Mouse (Mus musculus) kidney, postnatal 0 days (tissue): Measurements from ENCODE around the gene Iqschfp. TPM values are rescaled to one million over a fixed set of nuclear protein-coding genes. Genes with fewer than 3 reads are reported as not detected.

Experiments used
- ATAC-seq: fragments of 200-750 bp; cut with Nextera tagmentation; replicated peaks from 2 replicates; pipeline ENCODE4 v1.8.0; 2017; ENCODE audit warnings: low read depth, moderate number of reproducible peaks, moderate TSS enrichment, moderate library complexity; ENCODE audit not compliant: low FRiP score
- DNase-seq: peaks from one replicate; pipeline ENCODE4 v3.0.0-alpha.2; 2016; ENCODE audit warnings: low spot score
- H3K27ac ChIP-seq: fragments of 300-500 bp; sonication (generic); 2 replicates; pipeline ENCODE4 v1.5.1; 2014; ENCODE audit warnings: mild to moderate bottlenecking
- H3K27me3 ChIP-seq: fragments of 300-500 bp; sonication (generic); 2 replicates; pipeline ENCODE4 v1.6.1; 2014; ENCODE audit warnings: low read length, mixed read lengths; ENCODE audit not compliant: insufficient read depth
- H3K36me3 ChIP-seq: fragments of 300-500 bp; sonication (generic); 2 replicates; pipeline ENCODE4 v1.6.1; 2014; ENCODE audit warnings: low read length, mixed read lengths; ENCODE audit not compliant: insufficient read depth
- H3K4me1 ChIP-seq: fragments of 300-500 bp; sonication (generic); replicated peaks from 2 replicates; pipeline ENCODE4 v1.6.1; 2014; ENCODE audit warnings: antibody characterized with exemption, low read length, mixed read lengths; ENCODE audit not compliant: insufficient read depth
- H3K4me2 ChIP-seq: fragments of 300-500 bp; sonication (generic); 2 replicates; pipeline ENCODE4 v1.6.1; 2014; ENCODE audit warnings: mild to moderate bottlenecking, low read length, moderate library complexity, mixed read lengths
- H3K4me3 ChIP-seq: fragments of 300-500 bp; sonication (generic); replicated peaks from 2 replicates; pipeline ENCODE4 v1.5.1; 2014; ENCODE audit warnings: low read depth, low read length
- H3K9ac ChIP-seq: fragments of 300-500 bp; sonication (generic); 2 replicates; pipeline ENCODE4 v1.6.1; 2014; ENCODE audit warnings: low read depth, low read length
- H3K9me3 ChIP-seq: fragments of 300-500 bp; sonication (generic); replicated peaks from 2 replicates; pipeline ENCODE4 v1.6.1; 2016; ENCODE audit warnings: low read length, inconsistent platforms, mixed read lengths
- CTCF ChIP-seq: IDR thresholded peaks from 2 replicates; pipeline ENCODE4 v1.5.1; 2016; ENCODE audit warnings: antibody characterized with exemption, low read depth, mild to moderate bottlenecking, moderate library complexity
- WGBS: fragments of 180-500 bp; shearing (Covaris S2); extraction: QIAGEN DNeasy Blood & Tissue Kit; methylation state at CpG from one replicate; pipeline ENCODE4 v1.1.7; 2014; 5-methylcytosine and 5-hydroxymethylcytosine counted together
- polyA plus RNA-seq: library from polyadenylated mRNA; unstranded; fragments of >200 nt; fragmentation: Nextera tagmentation; extraction: Ambion mirVana; gene quantifications from 2 replicates; pipeline ENCODE4 v1.2.1, GENCODE M21; 2015

Iqschfp gene
- polyA plus RNA-seq, 1 experiment from 2014 or later: 0.05 TPM

DNA sequence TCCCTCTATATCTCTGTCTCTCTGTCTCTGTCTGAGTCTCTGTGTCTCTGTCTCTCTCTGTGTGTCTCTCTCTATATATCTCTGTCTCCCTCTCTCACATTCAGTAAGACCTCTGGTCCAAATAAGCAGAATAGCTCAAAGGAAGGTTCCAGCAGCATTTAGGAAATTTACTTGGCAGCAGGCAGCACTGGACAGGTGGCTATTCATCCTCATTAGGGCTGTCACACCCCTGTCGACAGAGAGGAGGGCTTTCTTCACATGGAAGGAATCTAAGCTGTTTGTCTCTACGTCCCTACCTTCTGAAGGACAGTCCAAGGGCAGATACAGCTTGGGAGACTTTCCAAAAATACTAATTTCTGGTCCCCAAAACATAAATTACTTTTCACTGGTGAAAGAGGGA is 440.5 kb downstream of the Iqschfp start:
- 34% methylated on average over 2 of the region's 2 CpGs for WGBS
- H3K36me3 ChIP-seq: no peaks in the 10 kb centered on the region
- H3K9me3 ChIP-seq: no peaks in the 10 kb centered on the region
- no peak for TF ChIP-seq CTCF
- no peak overlapping the region for H3K9ac ChIP-seq
- no peak overlapping the region for H3K27ac ChIP-seq
- ATAC-seq (no peak), DNase-seq (no peak)
- H3K4me3 ChIP-seq: no peak overlapping the region
- no peaks in the 10 kb centered on the region for H3K27me3 ChIP-seq
- no peak overlapping the region for H3K4me2 ChIP-seq
- no peaks in the 10 kb centered on the region for H3K4me1 ChIP-seq

- no peak overlapping the region for H3K4me3 ChIP-seq
- no peak overlapping the region for H3K9ac ChIP-seq
- 93% methylated on average over 4 of the region's 4 CpGs for WGBS
- H3K4me2 ChIP-seq: no peak overlapping the region
- H3K9me3 ChIP-seq: no peaks in the 10 kb centered on the region
- no peak overlapping the region for H3K27ac ChIP-seq
- no peaks in the 10 kb centered on the region for H3K27me3 ChIP-seq
- no peaks in the 10 kb centered on the region for H3K36me3 ChIP-seq
- no peak for DNase-seq
- no peak for TF ChIP-seq CTCF
- no peak for ATAC-seq
- no peaks in the 10 kb centered on the region for H3K4me1 ChIP-seq
Measured at GRCm38 (mm10) chr3:68335501-68335900, 443.5 kb downstream of the Iqschfp start.

DNA sequence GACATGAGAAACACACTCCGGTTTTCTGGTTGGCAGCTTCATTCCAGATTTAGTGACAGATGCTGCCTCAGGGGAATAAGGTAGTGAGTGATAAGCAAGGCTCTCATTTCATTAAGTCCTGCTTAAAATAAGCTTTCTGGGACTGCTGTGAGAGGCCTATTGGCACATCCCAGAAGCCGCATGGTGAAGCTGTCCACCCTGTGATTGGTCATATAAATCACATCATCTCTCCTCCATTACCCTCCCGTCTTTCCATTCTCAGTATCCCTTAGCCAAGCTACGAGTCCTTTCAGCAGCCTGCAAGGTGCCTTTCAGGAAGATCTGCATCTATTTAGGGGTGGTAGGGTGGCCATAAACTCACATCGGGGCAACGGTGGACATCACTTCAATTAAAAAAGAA is 458.6 kb downstream of the Iqschfp start:
- Histone ChIP-seq H3K4me1 (no peaks in the 10 kb centered on the region), H3K4me2 (no peak overlapping the region), H3K4me3 (no peak overlapping the region), H3K27ac (no peak overlapping the region), H3K27me3 (no peaks in the 10 kb centered on the region), H3K36me3 (no peaks in the 10 kb centered on the region), H3K9ac (no peak overlapping the region), H3K9me3 (no peaks in the 10 kb centered on the region)
- ATAC-seq (no peak), DNase-seq (no peak)
- TF ChIP-seq CTCF: no peak
- 38% methylated on average over 6 of the region's 6 CpGs for WGBS

- no peaks in the 10 kb centered on the region for H3K4me1 ChIP-seq
- no peak; the same call in 1 of the 2 replicates for ATAC-seq
- H3K36me3 ChIP-seq: no peaks in the 10 kb centered on the region
- TF ChIP-seq CTCF: no peak
- no peak overlapping the region for H3K9ac ChIP-seq
- H3K4me3 ChIP-seq: no peak overlapping the region
- no peak overlapping the region for H3K27ac ChIP-seq
- peak; percentile 81 for DNase-seq
- no peak overlapping the region for H3K4me2 ChIP-seq
- no peaks in the 10 kb centered on the region for H3K9me3 ChIP-seq
- no peaks in the 10 kb centered on the region for H3K27me3 ChIP-seq
- 5% methylated on average over 3 of the region's 3 CpGs for WGBS
Measured at GRCm38 (mm10) chr3:68351461-68351860, 459.4 kb downstream of the Iqschfp start.

DNA sequence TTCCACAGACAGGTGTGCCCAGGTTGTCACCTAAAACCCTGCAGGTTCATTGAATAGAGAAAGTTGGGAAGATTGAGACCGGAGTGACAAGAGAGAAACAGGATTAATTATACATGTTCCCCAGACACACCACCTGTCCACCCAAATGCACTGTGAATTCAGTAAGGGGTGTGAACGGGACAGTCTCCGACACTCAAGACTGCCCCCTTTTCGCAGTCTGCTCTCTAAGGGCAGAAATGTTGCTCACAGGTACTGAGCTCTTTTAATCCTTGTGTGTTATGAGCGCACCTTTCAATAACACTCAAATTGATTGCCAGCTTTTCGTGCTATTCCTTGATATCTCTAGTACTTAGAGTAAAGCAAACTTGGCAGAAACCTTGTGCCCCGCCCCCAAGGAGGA is 460.9 kb downstream of the Iqschfp start:
- ATAC-seq: no peak
- DNase-seq: no peak
- no peak overlapping the region for H3K4me3 ChIP-seq
- H3K9me3 ChIP-seq: no peaks in the 10 kb centered on the region
- H3K36me3 ChIP-seq: no peaks in the 10 kb centered on the region
- no peak for TF ChIP-seq CTCF
- H3K4me2 ChIP-seq: no peak overlapping the region
- H3K27me3 ChIP-seq: no peaks in the 10 kb centered on the region
- no peak overlapping the region for H3K9ac ChIP-seq
- 86% methylated on average over 7 of the region's 7 CpGs for WGBS
- no peaks in the 10 kb centered on the region for H3K4me1 ChIP-seq
- no peak overlapping the region for H3K27ac ChIP-seq

DNA sequence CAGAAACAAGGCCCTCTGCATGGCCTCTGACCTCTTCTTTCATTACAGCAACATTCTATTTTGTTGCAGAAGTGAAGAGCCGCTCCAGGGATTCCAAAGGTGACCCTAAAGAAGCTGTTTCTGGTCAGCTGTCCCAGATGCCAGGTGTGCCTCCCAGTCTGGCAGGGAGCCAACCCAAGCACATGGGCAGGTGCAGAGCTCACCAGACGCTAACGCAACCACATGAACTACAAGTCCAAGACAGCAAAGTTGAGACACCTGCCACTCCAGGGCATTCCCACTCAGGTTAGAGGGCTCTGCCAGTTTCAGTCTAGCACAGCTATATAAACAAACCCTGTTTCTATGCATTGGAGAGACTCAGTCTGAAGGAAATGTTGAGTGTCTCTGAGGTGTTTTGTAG is 461.5 kb downstream of the Iqschfp start:
- Histone ChIP-seq H3K9ac (no peak overlapping the region), H3K36me3 (no peaks in the 10 kb centered on the region), H3K4me2 (no peak overlapping the region), H3K4me3 (no peak overlapping the region), H3K9me3 (no peaks in the 10 kb centered on the region), H3K4me1 (no peaks in the 10 kb centered on the region), H3K27ac (no peak overlapping the region), H3K27me3 (no peaks in the 10 kb centered on the region)
- no peak for TF ChIP-seq CTCF
- 43% methylated on average over 3 of the region's 3 CpGs for WGBS
- peak; percentile 29; the same call in 1 of the 2 replicates for ATAC-seq
- no peak for DNase-seq

- Histone ChIP-seq H3K4me2 (no peak overlapping the region), H3K9ac (no peak overlapping the region), H3K9me3 (no peaks in the 10 kb centered on the region), H3K4me3 (no peak overlapping the region), H3K4me1 (no peaks in the 10 kb centered on the region), H3K36me3 (no peaks in the 10 kb centered on the region), H3K27me3 (no peaks in the 10 kb centered on the region), H3K27ac (no peak overlapping the region)
- DNase-seq (no peak), ATAC-seq (no peak)
- TF ChIP-seq CTCF: no peak
- 85% methylated on average over 2 of the region's 2 CpGs for WGBS
Measured at GRCm38 (mm10) chr3:68356516-68356915, 464.5 kb downstream of the Iqschfp start.
